Mouse (Mus musculus) testis, postnatal 14 days (tissue): ENCODE results near the gene Snph.
A peak's percentile ranks its signal among the peaks of the same experiment; 100 is the strongest.

Source experiments
- DNase-seq: peaks from one replicate; pipeline ENCODE4 v3.0.0; 2021; ENCODE audit warnings: low spot score

Gene Snph

DNA sequence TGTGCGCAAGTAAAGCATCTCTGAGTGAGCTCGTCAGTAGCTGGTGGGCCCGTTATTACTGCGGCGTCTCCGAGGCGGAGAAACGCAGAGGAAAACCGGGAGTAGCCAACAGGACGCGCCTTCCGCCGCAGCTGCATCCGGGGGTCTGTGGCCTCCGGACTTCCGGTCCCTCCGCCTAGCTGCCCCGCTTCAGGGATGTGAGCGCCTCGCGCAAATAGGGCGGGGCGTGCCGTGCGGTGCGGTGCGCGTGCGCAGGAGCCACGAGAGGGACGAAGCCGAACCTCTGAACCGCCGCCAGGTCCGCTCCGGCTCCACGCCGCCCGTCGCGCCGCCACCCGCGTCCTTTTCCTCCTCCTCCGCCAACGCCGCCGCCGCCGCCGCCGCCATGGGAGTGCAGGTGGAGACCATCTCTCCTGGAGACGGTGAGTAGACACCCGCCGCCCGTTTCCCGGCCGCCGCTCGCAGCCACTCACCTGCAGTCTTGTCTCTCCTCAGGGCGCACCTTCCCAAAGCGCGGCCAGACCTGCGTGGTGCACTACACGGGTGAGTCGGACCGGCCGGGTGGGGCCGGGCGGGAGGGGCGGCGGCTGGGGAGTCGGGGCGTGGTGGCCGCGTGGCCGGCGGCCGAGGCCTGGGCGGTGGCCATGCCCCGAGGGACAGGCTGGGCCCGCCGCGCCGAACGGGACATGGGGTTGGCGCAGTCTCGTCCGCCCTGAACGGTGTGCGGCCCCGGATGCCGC is 89.9 kb downstream of the Snph start, which contains the start of gene Fkbp1a:
Fkbp1a (plus strand) TSS at position 161 of the 740 bp plus-strand sequence.
- DNase-seq = peak; percentile 97
